Mouse (Mus musculus): ENCODE results near the gene Txnrd1.

DNA sequence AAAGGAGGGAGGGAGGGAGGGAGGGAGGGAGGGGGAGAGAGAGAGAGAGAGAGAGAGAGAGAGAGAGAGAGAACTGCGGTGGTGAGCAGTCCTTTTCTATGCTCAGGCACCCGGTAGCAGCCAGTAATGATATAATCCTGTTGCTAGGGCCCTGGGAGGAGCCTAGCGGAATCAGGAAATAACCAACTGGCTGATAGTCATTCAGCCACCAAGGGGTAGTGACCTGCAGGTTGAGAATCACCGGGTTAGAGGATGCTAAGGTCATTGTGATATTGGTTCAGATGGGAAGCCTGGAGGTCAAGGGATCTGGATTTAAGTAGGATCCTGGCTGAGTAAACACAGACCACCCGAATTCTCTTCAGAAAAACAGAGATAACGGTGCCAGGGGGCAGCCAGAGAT lies 25.6 kb upstream of the Txnrd1 start:
- TF ChIP-seq POLR2A (IDR thresholded peaks at IDR 0.05; ENCODE audit: low read depth, low read length): no peak
- no peak for TF ChIP-seq CTCF (IDR thresholded peaks at IDR 0.05; ENCODE audit: borderline replicate concordance, insufficient read depth, low read length)

All from embryonic fibroblast, embryonic 13.5 days (primary cell).